Mouse (Mus musculus) embryo, embryonic 11 days (tissue): ENCODE measurements at regions not wholly inside any gene's neighbourhood (a gene's known extent, or its start where the extent isn't known, plus 50 kb on each side); places are given as distances from the start of the nearest gene placed in this dataset.

Experiments used
- DNase-seq: peaks from one replicate; pipeline ENCODE4 v3.0.0-alpha.2; 2015

DNA sequence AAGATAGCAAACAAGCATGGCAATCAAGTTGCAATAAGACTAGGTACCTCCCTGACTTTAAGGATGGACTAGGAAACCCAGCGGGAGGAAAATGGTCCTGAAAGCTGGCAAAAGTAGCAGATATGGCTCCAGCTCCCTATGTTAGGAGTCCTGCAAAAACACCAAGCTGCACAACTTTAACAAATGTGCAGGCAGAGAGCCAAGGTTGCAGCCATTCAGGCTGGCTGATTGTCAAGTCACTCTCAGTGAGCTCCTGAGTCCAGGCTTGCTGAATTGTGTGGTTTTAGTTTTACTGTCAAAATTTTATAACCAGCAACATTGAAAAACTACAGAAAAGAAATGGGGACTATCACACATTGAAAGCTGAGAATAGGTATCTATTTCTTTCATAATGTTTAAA lies 1122.8 kb upstream of the Slc10a2 start:
- DNase-seq: no peak

DNA sequence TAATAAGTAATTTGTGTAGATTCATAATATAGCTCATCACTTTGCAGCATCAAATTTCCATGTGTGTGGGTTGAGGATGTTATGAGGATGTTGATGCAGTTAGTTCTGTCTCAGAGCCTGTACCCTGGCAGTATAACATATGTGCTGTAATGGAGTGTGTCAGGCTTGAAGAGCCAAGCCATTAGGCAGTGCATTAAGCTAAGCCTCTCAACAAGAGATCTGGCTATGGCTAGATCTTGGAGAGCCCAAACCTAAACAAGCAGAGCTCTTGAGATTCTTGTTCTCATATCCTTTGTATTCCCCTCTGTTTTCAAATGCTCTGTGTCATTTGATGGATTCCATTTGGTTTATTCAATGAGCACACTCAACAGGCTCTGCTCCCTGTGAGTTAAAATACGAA lies 1120.0 kb upstream of the Slc10a2 start:
- no peak for DNase-seq

DNA sequence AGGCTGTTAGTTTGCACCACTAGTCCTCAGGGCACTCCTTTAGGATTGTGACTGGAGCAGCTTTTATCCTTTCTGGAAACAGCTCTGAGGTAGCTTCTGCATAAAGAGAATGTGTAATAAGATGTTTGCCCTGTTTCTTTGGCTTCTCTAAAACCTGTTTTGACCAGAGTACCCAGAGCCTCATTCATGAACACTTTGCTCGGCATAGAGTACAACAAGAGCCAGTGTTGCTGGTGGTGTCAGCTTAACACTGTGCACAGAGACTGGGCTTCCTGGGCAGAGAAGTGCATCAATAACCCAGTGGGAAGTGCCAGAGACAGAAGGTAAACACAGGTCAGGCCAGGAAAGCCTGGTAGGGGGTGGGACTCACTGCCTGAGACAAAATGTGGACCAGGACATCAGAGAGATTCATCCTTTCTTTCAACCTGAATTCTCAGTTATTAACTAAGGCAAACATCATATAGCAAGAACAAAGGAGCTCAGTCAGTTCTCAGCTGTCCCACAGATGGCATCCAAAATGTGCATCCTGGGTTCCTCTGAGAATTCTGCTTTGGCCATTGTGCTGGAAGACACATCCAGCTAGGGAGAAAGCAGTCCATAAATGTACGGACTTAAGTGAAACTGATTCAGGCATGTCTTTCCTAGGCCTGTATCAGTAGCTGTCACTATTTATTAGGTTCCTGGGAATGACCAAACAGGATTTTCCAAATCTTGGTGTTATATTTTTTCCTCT lies 1102.6 kb upstream of the Slc10a2 start:
- peak; percentile 34 for DNase-seq

DNA sequence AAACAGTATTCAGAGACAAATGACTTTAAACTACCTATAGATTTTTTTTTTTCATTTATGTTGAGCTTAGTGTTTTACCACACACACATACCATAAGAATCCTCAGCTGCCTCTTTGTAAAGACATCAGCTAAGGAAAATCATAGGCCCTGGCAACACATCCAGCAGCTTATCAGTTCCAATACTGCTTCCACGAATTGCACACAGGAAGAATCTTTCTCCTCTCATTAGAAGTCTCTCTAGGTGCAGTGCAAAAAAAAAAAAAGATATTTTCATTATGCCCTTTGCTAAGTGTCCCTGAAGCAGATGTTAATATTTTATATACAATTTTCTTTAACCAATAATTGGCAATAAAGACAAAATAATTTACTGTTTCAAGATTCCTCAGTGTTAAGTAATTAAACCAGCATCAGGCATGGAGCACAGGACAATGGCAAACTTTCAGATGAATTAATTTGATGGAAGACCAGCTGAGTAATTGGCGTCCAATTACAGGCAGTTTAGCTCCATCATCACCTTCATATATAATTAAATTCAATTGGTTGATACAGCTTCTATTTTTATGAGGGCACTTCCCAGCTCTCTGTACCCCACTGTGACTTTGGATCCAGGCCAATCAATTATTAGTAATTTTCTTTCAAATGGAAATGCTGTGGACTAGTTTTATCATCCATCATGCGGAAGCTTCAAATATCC lies 1099.0 kb upstream of the Slc10a2 start:
- DNase-seq: no peak

DNA sequence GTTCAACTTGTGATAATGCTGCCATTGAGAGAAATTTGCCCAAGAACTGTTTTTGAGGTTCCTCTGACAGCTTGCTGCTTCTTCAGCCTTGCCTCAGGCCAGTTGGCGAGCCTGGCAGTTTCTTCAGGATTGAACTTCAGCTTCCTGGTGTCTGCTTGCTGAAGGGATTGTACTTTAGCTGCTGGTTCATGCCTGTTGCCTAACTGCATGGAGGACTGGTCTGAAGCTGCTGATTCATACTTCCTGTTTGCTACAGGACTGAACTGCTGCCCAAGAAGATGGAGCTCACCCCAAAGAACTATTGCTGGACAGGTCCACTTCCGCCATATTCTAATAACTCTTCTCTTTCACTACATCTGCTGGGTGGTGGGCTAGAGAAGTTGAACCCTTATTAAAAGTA lies 1086.3 kb upstream of the Slc10a2 start:
- no peak for DNase-seq

DNA sequence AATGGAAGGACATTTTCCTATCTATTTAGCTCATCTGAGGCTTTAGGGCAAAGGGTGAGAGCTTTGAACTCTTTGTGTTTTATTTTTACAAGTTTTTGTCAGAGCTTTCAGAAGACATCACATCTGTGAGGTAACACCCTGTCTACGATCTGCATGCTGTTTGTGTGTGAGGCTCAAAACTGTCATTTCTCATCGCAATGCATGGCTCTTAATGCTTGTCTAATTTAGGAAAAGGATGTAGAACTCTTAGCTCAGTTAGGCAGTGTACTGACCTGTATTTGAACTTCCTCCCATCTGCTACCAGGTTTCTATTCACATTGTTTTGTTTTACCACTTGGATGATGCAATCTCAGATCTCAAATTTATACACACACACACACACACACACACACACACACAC lies 1083.3 kb upstream of the Slc10a2 start:
- DNase-seq: no peak

DNA sequence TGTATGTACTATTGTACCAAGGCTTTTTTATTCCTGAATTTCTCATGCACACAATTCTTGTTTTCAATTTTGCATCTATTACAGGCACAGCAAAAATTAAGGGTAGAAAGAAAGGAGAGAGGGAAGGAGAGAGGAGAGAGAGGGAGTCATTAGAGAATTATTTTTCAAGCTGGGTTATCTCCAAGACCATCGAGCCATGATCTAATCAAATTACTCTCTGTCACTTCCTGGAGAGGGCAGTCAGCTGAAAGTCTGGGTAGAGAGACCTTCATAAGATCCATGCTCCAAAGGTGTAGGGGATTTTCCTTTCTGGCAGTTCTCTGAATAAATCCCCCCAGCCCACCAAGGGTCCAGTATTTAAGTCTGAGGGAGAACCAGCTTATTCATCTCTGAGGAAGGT lies 1081.4 kb upstream of the Slc10a2 start:
- DNase-seq: no peak

DNA sequence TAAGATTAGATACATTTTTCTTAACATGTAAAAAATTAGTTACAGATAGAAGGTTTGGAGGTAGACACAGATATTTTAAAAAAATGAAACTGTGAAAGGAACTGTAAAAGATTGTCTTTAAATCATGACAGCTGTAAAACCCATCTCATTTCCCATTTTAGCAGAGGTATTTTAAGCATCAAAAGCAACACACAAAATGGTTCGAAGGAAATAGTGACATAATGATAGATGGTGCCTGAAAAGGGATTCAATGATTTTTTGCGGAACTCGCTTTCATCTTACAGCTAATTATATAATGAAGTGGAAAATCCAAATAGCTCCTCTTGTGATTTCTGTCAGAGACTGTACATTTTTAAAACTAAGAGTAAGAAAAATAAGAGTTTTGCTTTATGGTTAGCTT lies 1074.5 kb upstream of the Slc10a2 start:
- no peak for DNase-seq

DNA sequence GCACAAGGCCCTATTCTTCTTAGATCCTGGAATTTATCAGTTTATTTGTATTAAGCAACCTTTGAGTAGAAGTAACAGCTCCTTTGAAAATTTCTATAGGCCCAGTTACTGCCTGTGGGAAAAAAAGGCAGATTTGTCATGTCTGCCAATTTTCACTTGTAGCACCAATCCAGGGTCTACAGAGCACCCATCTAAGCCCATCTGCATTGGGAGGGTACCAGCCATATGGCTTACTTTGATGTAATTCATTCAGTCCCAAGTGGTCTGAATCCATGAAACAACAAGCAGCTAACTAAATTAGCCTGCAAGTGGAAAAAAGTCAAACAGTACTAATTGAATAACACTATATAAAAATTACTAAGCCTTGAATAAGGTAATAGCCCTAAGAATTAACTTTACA lies 1061.3 kb upstream of the Slc10a2 start:
- DNase-seq: no peak

DNA sequence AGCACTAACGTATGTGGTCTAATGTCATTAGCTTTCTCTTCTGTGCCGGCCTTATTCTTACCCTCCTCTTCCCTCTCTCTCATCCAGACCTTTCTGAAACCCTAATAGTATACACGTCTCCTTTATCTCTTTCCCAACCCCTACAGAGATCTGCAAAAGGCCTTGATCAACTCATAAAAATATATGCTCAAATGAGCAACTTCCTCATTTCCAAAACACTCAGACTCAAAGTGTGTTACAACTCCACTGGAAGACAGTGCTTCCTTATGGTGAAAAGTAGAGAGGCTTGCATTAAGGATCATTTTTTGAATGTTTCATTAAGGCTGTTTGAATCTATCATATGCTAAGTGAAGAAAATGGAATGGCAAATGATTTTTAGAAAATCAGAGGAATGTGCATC lies 1060.1 kb upstream of the Slc10a2 start:
- DNase-seq: no peak

DNA sequence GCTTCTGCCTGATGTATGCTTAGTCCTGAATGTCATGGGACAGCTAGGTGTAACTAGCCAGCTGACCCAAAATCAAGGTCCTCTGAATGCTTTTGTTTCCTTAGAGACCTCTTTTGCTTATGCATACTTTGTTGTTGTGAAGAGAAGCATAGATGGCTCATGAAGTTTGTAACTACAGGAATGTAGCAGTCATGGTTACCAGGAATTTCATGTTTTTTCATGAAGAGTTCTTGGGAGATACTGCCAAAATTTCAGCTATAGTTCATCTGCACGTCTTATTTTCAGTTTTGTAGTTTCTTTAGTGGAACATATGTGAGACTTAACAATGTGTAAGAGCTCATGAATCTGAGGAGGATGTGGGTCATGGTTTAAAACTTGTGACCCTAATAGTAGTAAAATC lies 1059.6 kb upstream of the Slc10a2 start:
- no peak for DNase-seq

DNA sequence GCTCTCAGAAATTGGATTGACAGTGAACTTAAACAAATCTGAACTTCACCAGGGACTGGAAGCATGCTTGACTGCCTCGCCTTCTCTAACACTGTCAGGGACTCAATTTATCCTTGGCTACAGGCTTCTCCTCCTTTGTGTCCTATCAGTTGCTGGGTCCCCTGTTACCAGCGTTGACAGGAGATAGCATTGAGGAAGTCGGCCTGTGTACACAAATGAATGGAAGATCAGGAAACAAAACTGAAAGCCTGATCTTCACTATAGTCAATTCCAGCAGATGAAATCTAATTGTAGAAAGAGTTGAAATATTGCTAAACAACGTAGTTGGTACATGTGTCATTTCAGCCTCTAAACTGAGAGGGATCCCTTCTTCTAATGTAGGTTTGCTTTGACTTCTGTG lies 1039.4 kb upstream of the Slc10a2 start:
- no peak for DNase-seq

DNA sequence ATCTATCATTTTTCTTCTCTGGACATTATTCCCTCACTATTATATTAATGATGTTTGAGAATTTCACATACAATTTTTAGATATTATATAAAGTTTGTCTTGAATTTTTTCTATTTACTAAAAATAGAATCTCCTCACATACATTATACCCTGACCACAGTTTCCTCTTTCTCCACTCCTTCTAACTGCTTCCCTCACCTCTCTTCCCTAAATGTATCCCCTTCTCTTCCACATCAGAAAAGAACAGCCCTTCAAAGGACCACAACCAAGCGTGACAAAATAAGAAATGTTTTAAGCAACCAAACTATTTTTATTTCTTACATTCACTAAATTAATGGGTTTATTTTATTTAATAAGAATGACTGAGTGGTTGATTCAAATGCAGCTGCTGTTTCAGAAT lies 1034.9 kb upstream of the Slc10a2 start:
- DNase-seq: no peak

DNA sequence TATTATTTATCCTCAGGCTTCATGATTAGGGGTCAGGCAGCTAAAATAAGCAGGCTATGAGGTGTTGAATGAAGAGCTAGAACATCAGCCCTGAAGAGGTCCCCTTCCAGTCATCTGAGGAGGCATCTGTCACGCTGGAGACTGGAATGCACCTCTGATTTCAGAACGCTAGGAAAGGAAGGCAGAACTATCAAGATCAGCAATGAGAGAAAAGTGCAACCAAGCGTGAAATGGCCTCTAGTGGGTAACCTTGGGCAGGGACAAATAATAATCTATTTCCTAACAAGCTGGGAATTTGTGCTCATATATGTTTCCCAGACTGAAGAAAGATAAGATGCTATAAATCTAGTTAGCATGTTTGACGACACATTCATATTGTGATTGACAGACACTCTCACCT lies 1034.0 kb upstream of the Slc10a2 start:
- DNase-seq: peak; percentile 26

DNA sequence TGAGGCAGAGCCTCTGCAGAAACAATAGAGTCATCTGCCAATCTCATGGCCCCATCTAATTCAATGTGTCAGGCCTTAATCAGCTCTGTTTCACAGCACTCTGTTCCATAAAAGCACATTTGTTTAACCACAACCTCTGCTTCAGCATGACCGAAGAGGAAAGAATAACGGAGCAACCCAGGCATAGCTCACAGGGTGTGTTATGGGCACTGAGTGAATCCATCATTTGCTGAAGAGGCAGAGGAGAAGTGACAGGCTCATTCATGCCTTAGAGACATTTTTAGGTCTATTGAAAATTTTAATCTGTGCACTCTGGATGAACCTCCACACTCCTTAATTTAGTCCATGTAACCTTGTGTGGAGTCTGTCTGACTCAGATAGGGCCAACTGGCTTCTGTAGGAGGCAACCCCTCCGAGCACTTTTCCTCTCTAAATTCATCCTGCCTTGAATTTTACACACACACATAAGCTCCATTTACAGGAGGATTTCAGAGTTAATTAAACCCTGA lies 1027.1 kb upstream of the Slc10a2 start:
- peak; percentile 42 for DNase-seq

DNA sequence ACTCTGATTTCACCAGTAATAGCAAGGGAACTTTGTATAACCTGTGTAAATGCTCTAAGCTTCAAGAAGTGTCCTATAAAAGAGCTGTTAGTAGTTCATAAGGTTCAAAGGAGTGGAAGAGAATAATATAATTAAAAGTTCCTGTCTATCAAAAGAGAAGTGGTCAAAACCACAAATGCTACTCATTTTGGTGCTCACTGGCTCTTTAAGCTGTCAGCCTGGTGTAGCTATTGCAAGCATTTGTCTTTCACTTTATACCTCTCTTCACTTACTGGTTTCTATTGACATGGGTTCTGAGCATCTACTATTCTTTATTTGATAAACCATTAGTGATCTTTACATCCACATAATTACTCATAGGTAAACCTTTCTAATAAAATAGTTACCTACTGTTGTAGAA lies 1020.1 kb upstream of the Slc10a2 start:
- no peak for DNase-seq

DNA sequence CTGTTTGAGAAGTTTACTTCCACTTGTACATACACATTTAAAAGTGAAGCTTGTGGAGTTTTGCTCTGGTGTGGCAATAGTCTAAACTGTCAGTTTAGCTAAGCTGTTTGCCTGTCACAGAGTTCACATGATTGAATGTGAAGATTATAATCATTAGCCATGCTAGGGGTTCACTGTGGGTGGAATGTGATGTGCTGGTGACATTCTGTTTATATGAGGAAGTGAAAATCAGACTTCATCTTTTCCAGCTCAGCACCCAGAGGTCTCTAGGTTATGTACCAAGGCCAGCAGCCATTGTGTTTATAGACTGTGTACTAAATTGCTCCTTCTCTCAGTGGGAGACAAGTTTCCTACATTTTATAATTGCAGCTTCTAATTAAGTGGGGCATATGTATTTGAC lies 1014.4 kb upstream of the Slc10a2 start:
- DNase-seq: no peak

DNA sequence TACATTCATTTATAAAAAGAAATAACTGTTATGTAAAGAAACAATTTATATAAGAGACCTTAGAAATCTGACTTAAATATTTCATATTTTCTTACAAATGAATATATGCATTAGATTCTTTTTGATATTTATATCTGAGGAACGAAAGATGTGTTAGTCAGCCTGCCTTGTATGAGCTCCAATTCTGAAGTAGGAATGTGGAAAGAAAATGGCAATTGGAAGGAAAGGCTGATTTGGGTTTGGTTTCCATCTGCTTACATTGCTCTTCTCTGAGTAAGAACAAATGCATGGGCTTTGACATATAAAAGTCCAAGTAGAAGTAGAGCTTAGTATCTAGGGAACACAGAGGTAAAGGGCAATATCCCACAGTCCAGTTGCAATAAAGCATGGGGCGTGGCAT lies 1006.2 kb upstream of the Slc10a2 start:
- DNase-seq: no peak

DNA sequence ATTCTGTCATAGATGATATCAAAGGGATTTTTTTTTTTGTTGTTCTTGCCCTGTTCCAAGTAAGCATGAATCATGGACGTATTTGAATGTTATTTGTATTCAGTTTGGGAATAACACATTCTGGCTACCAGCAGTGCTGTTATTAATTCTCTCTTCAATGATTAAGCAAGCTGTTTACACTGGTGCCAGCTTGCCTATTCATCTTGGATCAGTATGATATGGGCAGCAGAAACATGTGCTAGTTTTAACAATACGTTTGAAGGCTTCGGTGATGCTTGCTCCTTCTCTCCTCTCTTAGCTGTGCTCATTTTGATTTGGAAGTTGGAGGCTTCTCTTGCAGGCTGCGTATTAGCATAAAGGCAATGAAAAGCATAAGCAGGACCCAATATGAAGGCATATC lies 984.9 kb upstream of the Slc10a2 start:
- DNase-seq: no peak

DNA sequence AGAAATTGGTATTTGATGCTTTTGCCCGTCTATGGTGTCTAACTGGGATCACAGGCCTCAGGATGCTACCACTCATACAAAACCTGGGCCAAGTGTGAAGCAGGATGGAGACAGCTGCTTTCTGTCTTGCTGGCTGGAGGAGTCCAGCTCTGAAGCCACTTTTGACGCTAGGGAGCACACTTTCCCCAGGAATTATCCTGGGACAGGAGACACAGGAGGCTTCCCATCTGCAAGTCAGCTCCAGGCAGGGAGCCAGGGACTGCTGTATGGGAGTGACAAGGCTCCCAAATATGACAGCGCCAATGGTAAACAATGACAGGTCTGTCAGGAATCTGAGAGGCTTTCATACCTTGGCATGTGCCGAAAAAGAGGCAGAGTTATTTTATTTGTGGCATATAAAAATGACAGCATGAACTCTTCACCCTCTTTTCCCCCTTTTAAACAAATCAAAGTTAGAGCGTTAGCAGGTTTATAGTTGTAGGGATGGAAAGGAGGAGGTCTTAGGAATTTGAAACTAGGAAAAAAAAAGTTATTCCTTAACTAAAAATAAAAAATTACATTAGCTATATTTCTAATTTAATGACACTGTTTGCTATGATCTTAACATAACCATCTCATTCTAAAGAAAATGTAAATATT lies 938.9 kb upstream of the Slc10a2 start:
- DNase-seq: peak; percentile 71

DNA sequence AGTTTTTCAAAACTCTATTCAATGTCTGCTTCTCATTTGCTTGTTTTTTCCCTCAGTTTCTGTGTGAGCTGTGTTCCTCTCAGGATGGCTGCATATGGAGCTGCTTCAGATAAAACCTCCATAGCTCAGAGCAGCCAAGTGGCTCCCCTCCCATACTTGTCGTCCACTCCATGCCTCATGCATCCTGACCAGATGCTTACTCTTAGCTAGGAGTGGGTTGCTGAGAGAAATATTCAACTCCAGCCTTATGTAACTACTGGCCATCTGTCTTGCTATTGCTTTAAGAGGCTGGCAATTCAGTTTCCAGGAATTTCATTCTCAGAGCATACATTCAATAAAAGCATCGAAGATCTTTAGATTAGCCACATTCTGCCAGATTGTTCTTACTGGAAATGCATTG lies 907.1 kb upstream of the Slc10a2 start:
- DNase-seq: no peak

DNA sequence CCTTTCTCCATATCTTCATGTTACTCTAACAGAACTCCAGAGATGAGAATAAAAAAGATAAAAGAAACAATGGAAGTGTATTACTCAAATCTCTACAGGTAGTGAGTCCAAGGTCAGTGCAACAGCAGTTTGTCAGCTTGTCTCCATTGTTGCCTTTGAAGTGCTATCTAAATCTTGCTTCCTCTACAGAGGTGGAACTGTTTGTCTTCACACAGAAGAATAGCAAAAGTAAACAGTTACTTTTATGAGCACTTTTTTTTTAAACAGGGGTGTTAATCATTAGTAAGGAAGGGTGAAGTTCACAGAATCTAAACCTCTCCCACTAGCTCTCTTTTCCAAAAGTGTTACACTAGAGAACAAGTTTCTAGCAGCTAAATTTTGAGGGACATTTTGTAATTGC lies 906.0 kb upstream of the Slc10a2 start:
- no peak for DNase-seq

DNA sequence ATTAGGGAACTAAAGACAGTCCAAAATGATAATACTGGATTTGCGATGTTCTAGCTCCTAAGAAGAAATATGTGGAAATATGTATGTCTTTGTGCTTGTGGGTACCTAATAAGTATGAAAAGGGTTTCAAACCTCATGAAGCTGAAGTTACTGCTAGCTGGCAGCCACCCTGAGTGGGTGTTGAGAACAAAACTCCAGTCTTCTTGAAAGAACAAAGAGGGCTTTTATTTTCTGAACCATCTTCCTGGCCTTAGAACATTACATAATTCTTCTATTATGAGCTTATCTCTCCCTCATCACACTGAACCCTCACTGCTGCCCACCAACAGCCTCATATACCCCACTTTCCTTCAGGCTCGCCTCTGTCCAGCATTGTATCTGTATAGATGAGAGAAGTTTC lies 905.6 kb upstream of the Slc10a2 start:
- DNase-seq: no peak

DNA sequence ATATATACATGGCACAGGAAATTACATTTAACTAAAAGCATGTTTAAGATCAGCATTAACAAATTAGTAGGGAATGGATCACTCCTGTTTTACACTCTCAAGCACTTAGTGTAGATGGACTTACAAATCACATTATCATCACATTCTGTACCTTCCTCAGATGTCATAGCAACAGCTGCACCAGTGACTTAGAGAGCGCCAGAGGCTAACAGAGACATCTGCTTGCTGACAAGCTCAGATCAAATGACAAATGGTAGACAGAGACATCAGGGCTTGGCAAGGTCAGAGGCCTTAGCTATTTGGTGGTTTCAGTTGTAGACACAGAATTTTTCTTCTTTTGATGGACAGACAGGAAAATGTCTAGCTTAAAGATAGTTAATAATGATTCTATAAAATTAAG lies 897.5 kb upstream of the Slc10a2 start:
- peak; percentile 47 for DNase-seq
